Mouse (Mus musculus): ENCODE measurements around the gene Cpsf4. TPM values are rescaled to one million over a fixed set of nuclear protein-coding genes. Genes with fewer than 3 reads are reported as not detected.
"Not testable (repeated sequence)": the region's sequence is repeated elsewhere in the genome, so short reads cannot be mapped to it uniquely, and the experiment has no call there.

Gene Cpsf4
- total RNA-seq, 2 experiments from 2014 or later: 11.4 to 11.7 TPM

DNA sequence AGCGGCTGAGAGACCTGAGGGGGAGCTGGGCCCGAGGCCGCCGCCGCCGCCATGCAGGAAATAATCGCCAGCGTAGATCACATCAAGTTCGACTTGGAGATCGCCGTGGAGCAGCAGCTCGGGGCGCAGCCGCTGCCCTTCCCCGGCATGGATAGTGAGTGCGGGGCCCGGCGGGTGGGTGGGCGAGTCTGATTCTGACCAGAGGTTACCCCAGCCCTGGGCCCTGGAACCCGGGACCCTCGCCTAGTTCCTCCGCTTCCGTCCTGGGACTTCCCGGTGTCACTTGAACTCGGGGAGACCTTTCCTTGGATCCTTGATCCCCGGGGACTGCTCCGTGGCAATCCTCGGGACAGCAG lies 271 bp downstream of the Cpsf4 start:
- intact Hi-C loops (cut with DNase I): loop anchor here (1.0 to 2.0 kb wide), 2 partner anchors 23 to 26 kb away; partner anchors contain the start of genes Bud31 and Pdap1
- DNase-seq: no peak

DNA sequence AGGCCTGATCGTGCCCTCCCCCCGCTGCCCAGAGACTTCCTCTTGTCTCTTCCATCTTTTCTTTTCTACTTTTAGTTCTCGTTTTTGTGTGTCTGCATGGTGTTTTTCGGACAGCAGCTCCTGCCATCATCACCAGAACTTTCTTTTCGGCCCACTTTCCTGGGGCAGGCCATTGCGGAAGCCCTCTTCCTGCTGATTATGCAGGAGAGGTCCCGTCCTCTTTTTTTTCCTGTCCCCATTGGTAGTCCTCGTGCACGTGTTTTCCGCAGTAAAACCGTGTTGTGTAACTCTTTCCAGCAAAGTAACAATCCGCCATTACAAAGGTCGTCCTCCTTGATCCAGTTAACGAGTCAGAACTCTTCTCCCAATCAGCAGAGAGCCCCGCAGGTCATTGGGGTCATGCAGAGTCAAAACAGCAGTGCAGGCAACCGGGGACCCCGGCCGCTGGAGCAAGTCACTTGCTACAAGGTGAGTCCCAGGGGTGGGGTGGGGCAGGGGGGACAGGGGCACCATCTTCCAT lies 11.5 kb downstream of the Cpsf4 start:
- intact Hi-C loops (cut with DNase I): no loop called here
- peak in 1 of 2 experiments; percentile 10 for DNase-seq

DNA sequence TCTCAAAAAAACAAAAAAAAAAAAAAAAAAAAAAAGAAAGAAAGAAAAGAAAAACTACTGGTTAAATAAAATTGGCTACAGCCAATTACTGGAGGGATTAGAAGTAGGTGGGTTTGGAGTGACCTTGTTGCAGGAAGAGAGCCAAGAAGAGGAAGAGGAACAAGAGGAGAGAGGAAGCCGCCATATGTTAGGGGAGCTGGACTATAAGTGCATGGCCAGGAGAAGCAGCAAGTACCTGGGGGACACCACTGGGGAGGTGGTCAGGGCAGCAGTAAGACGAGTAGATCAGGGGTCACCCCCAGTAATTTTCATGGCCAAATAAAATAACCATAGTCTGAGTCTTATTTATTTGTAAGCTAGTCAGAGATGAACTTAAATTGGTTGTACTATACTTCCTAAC lies 18.2 kb downstream of the Cpsf4 start:
- intact Hi-C loops (cut with DNase I): no loop called here
- no peak for DNase-seq

DNA sequence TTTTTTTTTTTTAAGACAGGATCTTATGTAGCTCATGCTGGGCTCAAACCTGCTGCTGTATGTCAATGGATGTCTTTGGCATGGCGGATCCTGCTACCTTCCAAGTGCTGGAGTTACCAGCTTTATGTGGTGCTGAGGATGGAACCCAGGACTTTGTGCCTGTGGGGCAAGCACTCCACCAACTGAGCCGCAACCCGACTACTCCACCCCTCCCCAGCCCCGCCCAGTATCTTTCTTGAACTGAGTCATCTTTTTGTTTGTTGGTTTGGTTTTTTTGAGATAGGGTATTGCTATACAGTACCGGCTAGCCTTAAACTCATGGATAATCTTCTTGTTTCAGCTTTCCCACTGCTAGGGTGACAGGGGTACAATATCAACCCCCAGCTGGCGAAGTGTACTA lies 22.4 kb downstream of the Cpsf4 start:
- no peak for DNase-seq
- intact Hi-C loops (cut with DNase I): no loop called here

DNA sequence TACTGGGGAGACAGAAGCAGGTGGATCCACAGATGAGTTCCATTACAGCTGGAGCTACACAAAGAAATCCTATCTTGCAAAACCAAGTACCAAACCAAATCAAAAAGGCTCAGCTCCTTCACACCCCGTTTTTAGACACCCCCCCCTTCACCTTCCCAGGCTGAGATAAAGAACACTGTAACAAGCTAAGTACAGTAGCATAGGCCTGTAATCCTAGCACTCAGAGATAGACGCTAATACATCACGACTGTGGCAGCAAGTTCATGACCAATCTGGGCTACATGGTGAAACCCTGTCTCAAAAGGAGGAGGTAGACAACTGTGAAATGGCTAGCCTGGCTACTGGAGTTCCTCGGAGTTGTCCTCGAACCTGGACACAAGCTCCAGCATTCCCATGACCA lies 23.4 kb downstream of the Cpsf4 start:
- intact Hi-C loops (cut with DNase I): loop anchor here (1.0 to 5.0 kb wide), 3 partner anchors 23 to 92 kb away; partner anchors contain the start of genes Cpsf4, Ptcd1, Zfp655 and Zscan25

DNA sequence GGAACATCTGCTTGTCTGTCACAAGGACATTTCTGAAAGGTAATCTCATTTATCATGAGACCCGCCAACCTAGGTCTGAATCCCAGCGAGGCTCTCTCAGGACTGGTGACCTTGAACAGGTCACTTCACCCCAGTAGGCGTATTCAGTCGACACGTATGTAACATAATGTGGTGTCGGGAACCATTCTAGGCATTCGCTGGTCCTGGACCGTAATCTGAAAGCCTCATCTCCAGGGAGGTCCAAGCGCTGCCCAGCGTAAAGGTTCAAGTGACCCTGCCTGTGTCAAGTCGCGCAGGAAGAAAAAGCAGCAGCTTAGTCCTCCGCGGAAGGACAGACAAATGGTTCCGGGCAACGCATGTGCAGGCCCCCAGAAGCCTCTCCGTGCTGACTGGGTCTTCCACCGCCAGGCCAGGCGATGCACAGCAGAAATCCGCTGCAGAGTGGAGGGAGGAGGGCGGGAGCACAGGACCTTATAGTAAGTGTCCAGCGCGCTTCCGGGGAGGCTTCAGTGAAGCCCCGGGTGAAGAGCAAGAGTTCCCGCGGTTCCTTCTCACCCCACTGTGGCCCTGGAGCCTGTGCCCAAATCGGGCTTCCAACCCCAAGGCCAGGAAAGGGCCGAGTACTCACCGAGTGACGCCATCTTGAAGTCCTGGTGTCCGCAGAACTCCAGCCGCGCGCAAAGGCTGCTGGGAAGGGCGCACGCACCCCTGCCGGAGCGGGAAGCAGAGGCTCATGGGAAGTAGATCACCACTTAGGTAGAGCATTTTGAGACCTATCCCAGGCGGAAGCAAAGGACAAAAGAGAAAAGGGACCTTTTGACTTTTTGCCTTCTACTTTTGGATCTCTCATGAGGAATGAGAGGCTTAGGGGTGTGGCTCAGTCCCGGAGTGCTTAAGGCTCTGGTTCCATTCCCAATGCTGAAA lies 24.1 kb downstream of the Cpsf4 start:
- intact Hi-C loops (cut with DNase I): loop anchor here (1.0 to 5.0 kb wide), 3 partner anchors 24 to 91 kb away; partner anchors contain the start of genes Cpsf4, Ptcd1, Zfp655 and Zscan25
- DNase-seq: peak; percentile 88 to 90

More for the DNA sequence above, 23.4 kb downstream of the Cpsf4 start:
- DNase-seq: no peak

DNA sequence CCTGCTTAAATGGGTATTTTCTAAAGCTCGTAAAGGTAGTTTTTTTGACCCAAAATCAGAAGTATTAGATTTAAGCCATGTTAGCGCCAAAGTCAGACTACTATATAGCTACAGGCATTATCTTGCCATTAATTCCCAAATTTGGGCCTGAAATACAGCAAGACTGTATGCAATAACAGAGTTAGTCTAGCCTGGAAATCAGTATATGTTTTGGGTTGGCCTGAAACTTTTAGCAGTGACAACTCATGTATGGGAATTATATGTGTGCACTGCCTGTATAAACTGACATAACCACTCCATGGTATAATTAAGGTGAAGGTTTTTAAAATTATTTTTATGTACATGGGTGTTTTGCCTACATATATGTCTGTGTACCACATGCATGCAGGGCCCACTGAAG lies 24.9 kb downstream of the Cpsf4 start, which contains the start of gene Atp5j2:
Atp5j2 (minus strand) TSS at position 101 of the 400 bp plus-strand sequence.
- intact Hi-C loops (cut with DNase I): loop anchor here (5.0 kb wide), 2 partner anchors 40 to 90 kb away; partner anchors contain the start of genes Zfp655 and Zscan25
- no peak for DNase-seq

DNA sequence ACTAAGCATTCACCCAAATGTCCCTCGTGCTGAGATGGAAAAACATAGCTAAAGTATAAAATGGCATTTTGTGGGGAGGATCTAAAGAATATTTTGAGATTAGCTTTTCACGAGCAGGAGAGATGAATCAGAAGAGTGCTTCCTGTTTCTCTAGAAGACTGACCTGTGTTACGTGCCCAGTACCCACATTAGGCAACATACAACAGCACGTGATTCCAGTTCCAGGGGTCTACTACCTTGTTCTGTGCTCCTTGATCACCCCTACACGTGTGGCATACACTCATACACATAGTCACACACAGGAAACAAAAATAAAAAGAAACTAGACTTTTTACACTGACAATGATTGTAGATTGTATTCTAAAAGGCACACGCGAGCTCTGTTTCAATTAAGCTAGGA lies 33.4 kb downstream of the Cpsf4 start:
- no peak for DNase-seq
- intact Hi-C loops (cut with DNase I): no loop called here

DNA sequence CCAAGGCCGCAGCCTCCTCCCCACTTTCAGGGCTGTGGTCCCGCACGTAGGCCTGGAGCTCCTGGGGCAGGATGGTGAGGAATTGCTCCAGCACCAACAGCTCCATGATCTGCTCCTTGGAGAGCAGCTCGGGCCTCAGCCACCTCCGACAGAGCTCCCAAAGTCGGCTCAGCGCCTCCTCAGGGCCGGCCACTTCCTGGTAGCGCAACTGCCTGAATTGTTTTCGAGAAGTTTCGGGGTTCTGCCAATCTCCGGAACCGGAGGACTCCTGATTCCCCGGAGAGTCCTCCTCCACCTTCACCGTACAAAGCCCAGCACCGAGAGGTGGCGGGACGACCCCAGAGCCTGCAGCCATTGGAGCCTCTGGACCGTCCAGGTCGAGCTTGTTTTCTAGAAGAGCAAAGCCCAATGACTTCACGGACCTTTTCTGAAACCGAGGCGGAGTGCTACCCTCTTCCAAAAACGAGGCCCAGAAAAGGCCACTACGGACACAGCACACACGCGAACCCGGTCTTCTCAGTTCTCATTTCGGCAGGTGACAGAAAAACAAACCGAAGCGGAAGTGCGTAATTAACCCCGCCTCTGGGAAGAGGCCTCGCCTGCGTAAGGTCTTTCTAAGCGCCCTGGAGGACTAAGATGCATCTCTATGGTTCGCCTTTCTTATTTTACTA lies 34.4 kb downstream of the Cpsf4 start, which contains the start of gene Zkscan14:
Zkscan14 (minus strand) TSS at position 548 of the 671 bp plus-strand sequence.
- peak; percentile 78 to 79 for DNase-seq
- intact Hi-C loops (cut with DNase I): no loop called here

DNA sequence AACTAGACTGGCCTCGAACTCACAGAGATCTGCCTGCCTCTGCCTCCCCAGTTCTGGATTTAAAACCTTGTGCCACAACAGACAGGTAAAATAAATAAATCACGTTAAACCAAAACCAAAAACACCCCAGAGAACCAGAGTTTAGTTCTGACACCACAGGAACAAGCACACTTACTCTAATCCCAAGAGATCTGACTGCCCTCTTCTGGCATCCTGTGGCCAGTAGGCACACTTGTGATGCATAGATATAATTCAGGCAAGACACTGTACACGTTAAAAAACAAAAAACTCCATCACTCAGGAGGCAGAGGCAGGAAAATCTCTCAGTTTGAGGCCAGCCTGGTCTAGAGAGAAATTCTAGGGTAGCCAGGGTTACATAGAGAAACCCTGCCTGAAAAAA lies 35.4 kb downstream of the Cpsf4 start:
- DNase-seq: no peak
- intact Hi-C loops (cut with DNase I): no loop called here

DNA sequence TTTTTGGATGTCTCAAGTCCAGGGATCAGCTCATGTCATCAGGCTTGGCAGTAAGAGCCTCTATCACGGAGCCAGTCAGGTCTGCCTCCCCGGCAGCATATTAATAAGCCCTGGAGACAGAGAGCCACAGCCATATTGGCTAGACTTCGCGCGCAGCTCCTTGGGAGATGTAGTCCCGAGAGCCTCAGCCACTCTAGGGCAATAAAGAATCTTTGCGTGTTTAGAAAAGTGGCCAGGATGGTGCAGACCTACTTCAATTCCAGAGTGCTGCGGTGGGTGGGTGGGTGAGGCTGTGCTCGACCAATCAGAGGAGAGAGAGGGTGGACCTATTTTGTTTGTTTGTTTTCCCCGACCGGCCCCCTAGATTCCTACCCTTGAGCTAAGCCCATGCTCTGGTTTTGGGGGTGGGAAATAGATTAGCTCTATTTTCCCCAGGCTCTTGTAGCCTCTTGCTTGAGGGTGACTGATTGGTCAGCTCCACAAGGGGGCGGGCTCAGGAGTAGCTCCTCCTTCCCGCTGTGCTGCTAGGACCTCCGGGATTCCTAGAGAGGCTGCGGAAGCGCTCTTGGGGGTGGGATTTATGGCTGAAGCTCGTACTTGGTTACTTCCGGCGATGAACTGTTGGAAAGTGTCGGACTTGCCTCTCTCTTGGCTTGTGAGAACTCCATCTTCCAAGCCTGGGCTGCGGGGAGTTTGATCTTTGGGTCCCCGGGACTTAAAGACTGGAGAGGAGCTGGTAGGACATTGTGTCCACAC lies 37.1 kb downstream of the Cpsf4 start, which contains the start of gene Zkscan5:
Zkscan5 (plus strand) TSS at position 627 of the 756 bp plus-strand sequence.
- intact Hi-C loops (cut with DNase I): loop anchor here (2.0 kb wide), 1 partner anchor 27 kb away; the partner anchor contains the start of gene Zfp655

DNA sequence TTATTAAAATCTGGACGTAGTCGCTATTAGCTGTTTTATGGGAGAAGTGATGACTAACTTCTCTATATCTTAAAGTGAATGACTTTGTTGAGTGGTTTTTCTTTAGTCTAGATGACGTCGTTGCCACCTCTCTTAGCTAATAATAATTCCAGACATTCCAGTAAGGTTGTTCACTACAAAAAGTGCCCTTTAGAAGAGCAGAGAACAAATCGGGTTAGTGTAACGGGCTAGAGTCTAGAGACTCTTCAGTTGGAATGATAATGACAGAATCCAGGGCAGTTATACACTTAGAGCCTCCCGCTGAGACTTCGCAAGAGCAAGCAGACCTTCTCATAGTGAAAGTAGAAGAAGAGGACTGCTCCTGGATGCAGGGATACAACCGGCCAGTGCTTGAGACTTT lies 38.0 kb downstream of the Cpsf4 start:
- intact Hi-C loops (cut with DNase I): loop anchor here (2.0 kb wide), 1 partner anchor 26 kb away; the partner anchor contains the start of gene Zfp655
- no peak for DNase-seq

More for the DNA sequence above, 37.1 kb downstream of the Cpsf4 start, which contains the start of gene Zkscan5:
- peak; percentile 95 to 98 for DNase-seq

DNA sequence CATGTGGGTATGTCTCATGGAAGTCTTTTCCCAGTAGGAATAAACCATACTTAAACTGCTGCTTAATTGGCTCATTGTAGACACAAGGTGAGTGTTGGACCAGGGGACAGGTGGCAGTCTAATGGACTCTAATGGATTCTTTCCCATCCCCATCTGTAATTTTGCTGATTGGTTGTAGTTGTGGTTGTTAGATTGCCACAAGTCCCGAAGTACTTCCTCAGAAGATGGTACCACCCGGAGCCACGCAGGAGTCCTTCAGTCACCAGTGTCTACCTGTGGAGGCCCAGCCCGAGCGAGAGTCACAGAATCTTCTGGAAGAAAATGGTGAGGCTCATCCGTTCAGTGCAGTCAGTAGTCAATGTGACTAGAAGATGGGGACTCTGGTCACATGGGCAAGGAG lies 40.4 kb downstream of the Cpsf4 start:
- no peak for DNase-seq
- intact Hi-C loops (cut with DNase I): no loop called here

DNA sequence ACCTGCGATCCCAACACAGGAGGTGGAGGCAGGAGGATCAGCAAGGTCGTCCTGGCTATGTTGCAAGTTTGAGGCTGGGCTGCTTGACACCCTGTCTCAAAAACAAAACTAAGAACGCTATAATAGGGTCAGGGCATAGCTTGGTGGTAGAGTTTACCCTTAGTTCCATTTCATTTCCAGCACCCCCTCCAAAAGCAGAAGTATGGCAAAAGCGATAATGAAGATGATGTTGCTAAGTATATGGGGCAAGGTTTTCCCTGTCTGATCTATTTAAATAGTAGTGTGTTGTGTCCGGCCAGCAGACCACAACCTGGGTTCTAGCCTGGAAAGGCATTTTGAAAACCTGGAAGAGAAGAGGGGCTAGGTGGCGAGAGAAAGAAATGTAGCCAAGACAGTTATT lies 40.9 kb downstream of the Cpsf4 start:
- intact Hi-C loops (cut with DNase I): no loop called here
- no peak for DNase-seq

DNA sequence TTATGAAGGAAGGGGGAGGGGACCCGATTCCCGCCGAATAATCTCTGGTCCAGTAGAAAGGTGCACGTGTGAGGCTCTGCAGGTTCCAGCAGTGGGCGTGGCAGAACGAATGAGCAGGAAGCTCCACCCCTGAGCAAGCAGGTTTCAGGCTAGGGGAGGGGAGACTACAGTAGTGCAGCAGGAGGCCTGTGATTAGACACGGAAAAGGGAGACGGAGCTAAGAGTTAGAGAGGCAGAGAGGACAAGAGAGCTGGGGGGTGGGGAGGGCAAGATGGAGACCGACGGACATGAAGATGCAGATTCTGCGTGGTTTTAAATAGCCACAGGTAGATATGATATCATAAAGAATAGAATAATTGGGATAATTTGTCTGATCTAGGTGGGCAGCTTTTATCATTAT lies 41.4 kb downstream of the Cpsf4 start:
- DNase-seq: not testable (repeated sequence)

DNA sequence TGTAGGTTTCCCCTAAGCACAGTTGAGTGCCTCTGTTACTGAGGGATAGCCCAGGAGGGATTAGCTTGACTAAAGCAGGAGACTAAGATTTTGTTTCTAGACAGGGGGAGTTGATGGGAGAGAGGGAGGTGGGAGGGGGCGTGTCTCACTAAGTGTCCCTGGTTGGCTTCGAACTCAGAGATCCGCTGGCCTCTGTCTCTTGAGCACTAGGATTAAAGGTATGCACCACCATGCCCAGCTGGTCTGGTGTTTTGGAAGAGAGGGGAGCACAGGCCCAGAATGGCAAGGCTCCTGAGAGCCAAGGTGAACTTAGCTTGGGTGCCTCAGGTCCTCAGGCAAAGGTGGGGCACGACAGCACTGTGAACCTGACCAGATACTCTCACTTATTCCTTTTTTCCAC lies 44.3 kb downstream of the Cpsf4 start:
- intact Hi-C loops (cut with DNase I): loop anchor here (5.0 kb wide), 1 partner anchor 156 kb away; no protein-coding TSS in a partner anchor
- DNase-seq: no peak

More for the DNA sequence above, 41.4 kb downstream of the Cpsf4 start:
- intact Hi-C loops (cut with DNase I): not testable (repeated sequence)

DNA sequence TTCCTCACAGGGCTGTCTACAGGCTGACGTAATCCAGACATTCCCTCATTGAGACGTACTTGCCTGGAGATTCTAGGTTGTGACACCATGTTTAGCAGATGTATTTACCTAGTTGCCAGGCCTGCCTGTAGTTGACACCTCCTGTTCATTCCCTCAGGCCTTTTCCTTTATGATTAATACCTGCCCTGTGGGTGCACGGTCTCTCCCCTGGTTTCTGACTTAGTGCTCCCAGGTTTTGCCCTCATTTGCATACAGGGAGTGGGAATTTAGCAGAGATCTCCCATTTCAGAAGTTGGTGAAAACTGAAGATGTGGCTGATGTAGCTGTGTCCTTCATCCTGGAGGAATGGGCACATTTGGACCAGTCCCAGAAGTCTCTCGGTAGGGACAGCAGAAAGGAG lies 45.2 kb downstream of the Cpsf4 start:
- intact Hi-C loops (cut with DNase I): loop anchor here (5.0 kb wide), 1 partner anchor 155 kb away; no protein-coding TSS in a partner anchor
- no peak for DNase-seq

DNA sequence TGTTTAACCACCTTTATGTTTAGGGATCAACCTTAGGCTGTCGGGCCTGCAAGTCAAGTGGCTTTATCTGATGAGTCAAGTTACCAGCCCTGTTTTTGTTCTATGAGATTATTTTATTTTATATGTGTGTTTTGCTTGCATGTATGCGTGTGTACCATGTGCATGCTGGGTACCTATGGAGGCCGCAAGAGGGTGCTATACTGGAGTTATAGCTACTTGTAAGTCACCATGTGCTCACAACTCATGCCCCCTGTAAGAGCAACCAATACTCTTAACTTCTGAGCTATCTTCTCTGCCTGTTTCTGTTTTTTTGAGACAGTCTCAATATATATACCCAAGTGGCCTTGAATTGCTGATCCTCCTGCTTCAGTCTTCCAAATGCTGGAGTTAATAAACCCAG lies 46.5 kb downstream of the Cpsf4 start:
- DNase-seq: no peak
- intact Hi-C loops (cut with DNase I): loop anchor here (5.0 kb wide), 1 partner anchor 154 kb away; no protein-coding TSS in a partner anchor

DNA sequence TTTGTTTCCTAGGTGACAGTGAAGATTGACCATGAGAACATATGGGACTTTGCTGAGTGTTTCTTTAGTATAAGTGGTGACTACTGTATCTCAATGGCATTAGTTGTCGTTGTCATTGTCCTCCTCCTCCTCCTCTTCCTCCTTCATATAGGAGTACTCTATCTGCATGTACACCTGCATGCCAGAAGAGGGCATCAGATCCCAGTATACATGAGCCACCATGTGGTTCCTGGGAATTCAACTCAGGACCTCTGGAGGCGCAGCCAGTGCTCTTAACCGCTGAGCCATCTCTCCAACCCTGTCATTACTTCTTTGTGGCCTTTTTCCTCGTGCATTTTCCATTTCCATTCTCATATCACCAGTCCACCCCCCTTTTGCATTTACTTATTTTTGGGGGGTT lies 47.7 kb downstream of the Cpsf4 start:
- intact Hi-C loops (cut with DNase I): loop anchor here (5.0 kb wide), 1 partner anchor 153 kb away; no protein-coding TSS in a partner anchor

DNA sequence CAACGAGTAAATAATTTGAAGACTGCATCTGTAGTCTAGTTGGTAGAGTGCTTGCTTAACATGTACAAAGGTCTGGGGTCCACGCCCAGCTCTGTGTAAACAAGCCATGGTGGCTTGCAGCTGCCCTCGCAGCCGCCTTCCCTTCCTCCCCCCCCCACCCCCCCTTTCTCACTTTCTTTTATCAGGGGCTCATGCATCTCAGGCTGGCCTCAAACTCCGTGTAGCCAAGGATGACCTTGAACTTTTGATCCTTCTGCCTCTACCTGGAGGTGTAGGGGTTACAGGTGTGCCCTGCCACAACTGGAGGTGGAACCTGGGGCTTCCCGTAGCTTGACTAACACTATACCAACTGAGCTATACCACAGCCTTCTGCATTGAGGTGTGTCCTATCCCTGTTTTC lies 50.7 kb downstream of the Cpsf4 start:
- intact Hi-C loops (cut with DNase I): no loop called here

More for the DNA sequence above, 47.7 kb downstream of the Cpsf4 start:
- DNase-seq: no peak

More for the DNA sequence above, 50.7 kb downstream of the Cpsf4 start:
- DNase-seq: no peak

All from heart, postnatal 36 days (tissue).